Mouse (Mus musculus): ENCODE measurements around the gene Slc19a3. TPM values are rescaled to one million over a fixed set of nuclear protein-coding genes. Genes with fewer than 3 reads are reported as not detected.

Slc19a3 gene
- 0.33 and 0.45 TPM in 2 replicates for polyA plus RNA-seq (2016; fragmentation: Nextera tagmentation; extraction: Ambion mirVana)

DNA sequence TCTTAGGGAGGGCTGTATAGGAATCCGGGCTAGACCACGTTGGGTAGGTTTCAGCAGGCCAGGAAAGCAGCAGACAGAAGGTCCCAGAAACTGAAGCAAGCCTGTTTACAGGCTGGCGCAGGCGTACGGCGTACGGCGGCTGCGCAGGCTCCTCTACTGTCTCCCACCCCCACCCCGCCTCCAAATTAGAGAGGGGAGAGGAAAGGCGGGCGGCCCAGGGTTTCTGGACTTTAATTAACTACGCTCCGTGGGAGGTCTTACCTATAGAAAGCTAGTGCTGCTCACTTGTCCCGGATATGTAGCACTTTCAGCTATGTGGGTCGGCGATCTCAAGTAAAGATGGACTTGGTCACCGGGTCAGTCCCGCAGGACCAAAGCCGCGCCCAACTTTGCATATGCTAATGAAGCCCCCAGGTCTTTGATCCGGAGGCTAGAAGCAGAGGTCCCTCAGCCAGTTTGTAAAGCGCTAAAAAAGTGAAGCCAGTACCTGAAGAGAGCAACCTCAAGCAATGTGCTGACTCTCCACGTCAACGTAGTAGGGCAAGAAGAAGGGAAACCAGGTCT is at the start of gene Slc19a3:
Slc19a3 (minus strand) TSS at position 340 of the 564 bp plus-strand sequence.
- H3K36me3 ChIP-seq, result no peaks in the 10 kb centered on the region
- peak; percentile 67 for DNase-seq (ENCODE audit: low spot score)
- no peaks in the 10 kb centered on the region for H3K27me3 ChIP-seq (ENCODE audit: low read depth, poor library complexity, severe bottlenecking)
- H3K9me3 ChIP-seq (replicated peaks), result no peaks in the 10 kb centered on the region
- peak within 1 kb of the TSS; percentile 58 for H3K4me3 ChIP-seq
- peak within 1 kb of the TSS; percentile 75 for H3K27ac ChIP-seq
- WGBS, result under 1% methylated on average over 25 of the region's 25 CpGs
- H3K4me1 ChIP-seq, result peaks cover 27% of the 10 kb centered on the region

DNA sequence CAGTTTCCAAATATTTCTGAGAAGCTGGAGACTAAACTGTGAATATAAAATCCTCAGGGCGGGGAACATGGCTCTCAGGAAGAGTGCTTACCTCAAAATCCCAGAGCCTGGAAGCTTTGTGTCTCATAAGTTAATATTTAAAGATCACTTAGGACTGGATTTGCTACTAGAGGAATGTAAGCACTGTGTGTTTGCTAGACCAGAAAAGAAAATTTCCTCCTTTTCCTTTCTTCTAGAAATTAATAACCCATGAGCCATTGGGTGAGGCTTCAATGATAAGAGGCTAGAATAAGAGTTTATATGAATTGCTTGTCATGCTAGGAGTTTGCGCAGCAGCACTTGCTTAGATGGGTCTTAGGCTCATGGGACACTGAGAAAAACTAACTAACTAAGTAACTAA is 46.5 kb upstream of the Slc19a3 start:
- H3K36me3 ChIP-seq, result no peaks in the 10 kb centered on the region
- WGBS, result 87% methylated on average over 2 of the region's 2 CpGs
- H3K4me3 ChIP-seq, result no peak overlapping the region
- DNase-seq (ENCODE audit: low spot score), result no peak
- no peaks in the 10 kb centered on the region; the same call in 1 of the 2 replicates for H3K4me1 ChIP-seq
- H3K27ac ChIP-seq, result no peak overlapping the region
- no peaks in the 10 kb centered on the region for H3K9me3 ChIP-seq (replicated peaks)
- no peaks in the 10 kb centered on the region for H3K27me3 ChIP-seq (ENCODE audit: low read depth, poor library complexity, severe bottlenecking)

DNA sequence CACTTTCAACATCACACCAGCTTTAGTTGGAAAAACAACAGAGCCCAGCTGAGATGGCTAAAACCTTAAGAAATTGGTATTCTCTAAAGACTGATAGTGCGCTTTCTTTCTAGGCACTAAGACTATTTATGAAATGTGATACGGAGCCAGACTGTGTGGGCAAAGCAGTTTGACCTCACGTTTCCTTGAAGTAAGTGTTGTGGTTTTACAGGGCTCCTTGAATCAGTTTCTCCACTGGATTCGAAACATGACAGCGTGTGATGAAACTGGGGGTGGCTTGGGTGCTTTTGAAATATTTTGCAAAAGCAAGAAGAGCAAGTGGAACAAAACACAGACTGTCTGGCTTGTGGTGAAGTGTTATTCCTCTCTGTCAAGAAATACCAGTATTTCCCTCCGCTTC is 38.8 kb upstream of the Slc19a3 start:
- DNase-seq (ENCODE audit: low spot score), result no peak
- no peak overlapping the region for H3K27ac ChIP-seq
- no peaks in the 10 kb centered on the region for H3K27me3 ChIP-seq (ENCODE audit: low read depth, poor library complexity, severe bottlenecking)
- WGBS, result 88% methylated on average over 6 of the region's 6 CpGs
- no peaks in the 10 kb centered on the region for H3K9me3 ChIP-seq (replicated peaks)
- no peaks in the 10 kb centered on the region for H3K36me3 ChIP-seq
- no peaks in the 10 kb centered on the region for H3K4me1 ChIP-seq
- H3K4me3 ChIP-seq, result no peak overlapping the region

DNA sequence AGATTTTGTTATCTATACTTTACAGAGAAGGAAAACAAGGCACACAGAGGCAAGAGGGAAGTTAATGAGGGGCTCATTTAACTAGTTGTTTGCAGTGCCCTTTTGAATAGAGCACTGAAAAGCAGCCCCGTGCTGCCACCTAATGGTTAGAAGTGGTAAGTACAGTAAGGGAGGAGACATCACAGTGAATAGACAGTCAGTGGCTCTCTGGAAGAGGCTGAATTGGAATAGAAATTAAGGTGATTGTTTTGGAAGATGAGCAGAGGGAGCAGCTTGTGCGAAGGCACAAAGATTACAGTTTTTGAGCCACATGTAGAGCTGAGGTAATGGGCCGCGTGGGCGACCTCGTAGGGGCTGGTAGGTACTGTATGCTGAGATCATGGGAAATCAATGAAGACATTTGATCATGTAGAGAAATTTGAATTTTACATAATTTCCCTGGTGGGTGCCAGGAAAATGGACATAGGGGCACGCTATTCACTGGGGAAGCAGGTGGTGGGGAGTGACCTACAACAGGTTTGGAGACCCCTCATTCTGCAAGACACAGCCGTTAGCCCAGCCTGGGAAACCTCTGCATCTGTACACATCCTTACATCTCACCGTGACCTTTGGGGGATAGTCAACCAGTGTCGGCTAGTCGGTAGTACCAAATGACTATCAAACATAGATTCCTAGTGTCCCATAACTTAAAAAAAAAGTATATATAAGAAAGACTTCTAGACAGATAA is 38.1 kb upstream of the Slc19a3 start:
- Histone ChIP-seq H3K4me1 (no peaks in the 10 kb centered on the region), H3K9me3 (replicated peaks) (no peaks in the 10 kb centered on the region), H3K4me3 (no peak overlapping the region), H3K36me3 (no peaks in the 10 kb centered on the region), H3K27ac (no peak overlapping the region), H3K27me3 (ENCODE audit: low read depth, poor library complexity, severe bottlenecking) (no peaks in the 10 kb centered on the region)
- DNase-seq (ENCODE audit: low spot score), result peak; percentile 55
- 52% methylated on average over 11 of the region's 11 CpGs for WGBS

DNA sequence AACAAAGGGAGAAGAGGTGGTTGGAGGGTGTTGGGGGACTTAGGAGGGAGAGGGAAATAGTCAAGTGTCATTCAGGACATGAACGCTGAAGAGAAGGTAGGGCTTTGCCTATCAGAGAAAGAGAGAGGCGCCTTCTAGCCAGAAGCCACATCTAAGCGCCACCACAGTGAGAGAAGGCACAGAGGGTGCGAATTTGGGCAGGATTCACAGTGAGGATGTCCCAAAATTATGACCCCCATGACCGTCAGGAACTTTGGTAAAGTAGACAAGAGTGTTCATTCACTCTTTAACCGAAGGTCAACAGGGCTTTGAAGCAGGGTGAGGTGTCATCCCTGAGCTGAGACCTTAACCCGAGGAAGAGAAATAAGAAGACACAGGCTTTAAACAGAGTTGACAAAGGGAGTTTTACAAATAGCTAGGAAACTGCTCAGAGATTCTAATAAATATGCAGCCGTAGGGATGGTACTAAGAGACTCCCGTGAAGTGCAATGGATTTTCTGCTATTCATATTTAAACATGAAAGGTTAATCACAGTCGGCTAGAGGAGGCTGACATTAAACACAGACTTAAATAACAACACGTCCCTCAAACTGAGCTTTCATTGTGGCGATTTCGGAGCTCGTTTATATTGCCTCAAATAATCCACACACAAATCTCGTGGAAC is 37.4 kb upstream of the Slc19a3 start:
- Histone ChIP-seq H3K4me3 (no peak overlapping the region), H3K4me1 (no peaks in the 10 kb centered on the region), H3K36me3 (no peaks in the 10 kb centered on the region), H3K27ac (no peak overlapping the region), H3K9me3 (replicated peaks) (no peaks in the 10 kb centered on the region), H3K27me3 (ENCODE audit: low read depth, poor library complexity, severe bottlenecking) (no peaks in the 10 kb centered on the region)
- WGBS, result 53% methylated on average over 15 of the region's 15 CpGs
- DNase-seq (ENCODE audit: low spot score), result no peak

DNA sequence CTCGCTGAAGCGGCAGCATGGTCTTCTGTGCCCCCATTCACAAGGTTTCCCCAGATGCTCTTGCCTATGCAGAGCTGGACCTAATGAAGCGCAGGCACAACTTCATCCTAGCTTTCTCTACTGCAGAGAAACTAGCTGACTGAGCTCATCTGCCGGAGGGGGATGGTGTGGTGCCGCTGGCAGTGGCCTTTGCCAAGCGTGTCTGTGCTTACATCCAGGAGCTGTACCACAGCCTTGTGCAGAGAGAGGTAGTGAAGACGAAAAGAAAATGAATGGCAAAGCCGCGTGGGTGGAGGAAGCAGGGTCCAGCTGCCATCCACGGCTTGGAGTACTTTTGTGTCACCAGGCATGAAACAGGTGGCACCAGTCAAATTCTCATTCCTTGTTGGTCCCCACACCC is 29.0 kb upstream of the Slc19a3 start:
- no peak for DNase-seq (ENCODE audit: low spot score)
- 91% methylated on average over 10 of the region's 10 CpGs for WGBS
- H3K36me3 ChIP-seq, result no peaks in the 10 kb centered on the region
- no peak overlapping the region for H3K27ac ChIP-seq
- H3K9me3 ChIP-seq (replicated peaks), result no peaks in the 10 kb centered on the region
- no peak overlapping the region for H3K4me3 ChIP-seq
- H3K4me1 ChIP-seq, result no peaks in the 10 kb centered on the region
- H3K27me3 ChIP-seq (ENCODE audit: low read depth, poor library complexity, severe bottlenecking), result no peaks in the 10 kb centered on the region

DNA sequence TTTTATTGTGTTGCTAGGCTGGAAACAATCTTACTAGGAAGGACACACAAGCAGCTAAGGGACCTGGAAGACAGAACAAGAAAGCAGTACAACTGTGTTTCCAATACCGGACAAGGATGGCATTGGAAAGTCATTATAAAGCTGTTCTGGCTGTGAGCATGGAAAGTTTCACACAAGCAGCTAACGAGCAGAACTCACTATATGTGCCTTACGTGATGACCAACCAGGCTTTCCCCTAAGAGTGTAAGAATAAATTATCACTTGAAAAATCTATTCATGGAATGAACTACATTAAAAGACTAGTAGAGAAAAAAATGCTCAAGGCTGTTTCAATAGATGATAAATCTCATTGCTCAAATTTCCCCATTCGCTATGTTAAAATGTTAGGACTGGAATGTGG is 28.3 kb upstream of the Slc19a3 start:
- no peak for DNase-seq (ENCODE audit: low spot score)
- Histone ChIP-seq H3K36me3 (no peaks in the 10 kb centered on the region), H3K27ac (no peak overlapping the region), H3K27me3 (ENCODE audit: low read depth, poor library complexity, severe bottlenecking) (no peaks in the 10 kb centered on the region), H3K4me3 (no peak overlapping the region), H3K4me1 (no peaks in the 10 kb centered on the region), H3K9me3 (replicated peaks) (no peaks in the 10 kb centered on the region)
- WGBS, result 90% methylated on average over 4 of the region's 4 CpGs

DNA sequence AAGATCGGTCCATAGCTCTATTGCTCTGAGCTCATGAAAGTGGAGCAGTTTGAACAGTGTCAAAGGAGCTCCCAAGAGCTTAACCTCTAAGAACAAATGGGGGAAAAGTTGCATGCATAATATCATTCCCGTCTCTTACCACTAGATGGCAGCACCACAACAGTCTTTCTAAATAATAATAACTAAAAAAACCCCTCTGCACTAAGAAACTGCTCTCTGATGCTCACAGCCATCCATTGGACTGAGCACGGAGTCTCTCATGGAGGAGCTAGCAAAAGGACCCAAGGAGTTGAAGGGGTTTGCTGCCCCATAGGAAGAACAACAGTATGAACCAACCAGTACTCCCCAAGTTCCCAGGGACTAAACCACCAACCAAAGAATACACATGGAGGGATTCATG is 26.6 kb upstream of the Slc19a3 start:
- no peaks in the 10 kb centered on the region for H3K4me1 ChIP-seq

DNA sequence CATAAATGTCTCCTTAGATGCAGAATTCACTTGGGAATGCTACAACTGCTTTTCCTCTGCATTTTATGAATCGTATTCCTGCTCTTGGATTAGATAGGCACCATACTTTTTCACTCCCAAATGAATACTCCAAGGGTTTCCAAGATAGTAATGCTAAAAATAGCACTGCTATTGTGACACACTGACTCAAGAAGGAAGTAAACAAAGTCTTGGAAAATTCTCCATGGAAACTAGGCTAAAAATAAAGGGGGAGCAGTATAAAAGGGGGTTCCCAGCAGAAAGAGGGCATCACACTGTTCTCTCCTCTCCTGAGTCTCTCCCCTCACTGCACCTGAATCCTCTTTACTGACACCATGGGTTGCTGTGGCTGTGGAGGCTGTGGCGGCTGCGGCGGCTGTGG is 22.4 kb upstream of the Slc19a3 start, which contains the start of gene Krtap28-13:
Krtap28-13 (plus strand) TSS at position 288 of the 400 bp plus-strand sequence.
- no peaks in the 10 kb centered on the region for H3K36me3 ChIP-seq
- DNase-seq (ENCODE audit: low spot score), result no peak
- no peak within 1 kb of the TSS for H3K4me3 ChIP-seq
- no peaks in the 10 kb centered on the region for H3K9me3 ChIP-seq (replicated peaks)
- 98% methylated on average over 4 of the region's 4 CpGs for WGBS
- H3K4me1 ChIP-seq, result no peaks in the 10 kb centered on the region
- no peaks in the 10 kb centered on the region for H3K27me3 ChIP-seq (ENCODE audit: low read depth, poor library complexity, severe bottlenecking)
- no peak within 1 kb of the TSS for H3K27ac ChIP-seq

More for the DNA sequence above, 26.6 kb upstream of the Slc19a3 start:
- no peak for DNase-seq (ENCODE audit: low spot score)
- Histone ChIP-seq H3K27me3 (ENCODE audit: low read depth, poor library complexity, severe bottlenecking) (no peaks in the 10 kb centered on the region), H3K27ac (no peak overlapping the region), H3K9me3 (replicated peaks) (no peaks in the 10 kb centered on the region), H3K36me3 (no peaks in the 10 kb centered on the region), H3K4me3 (no peak overlapping the region)
- WGBS, result 32% methylated on average over 3 of the region's 3 CpGs

DNA sequence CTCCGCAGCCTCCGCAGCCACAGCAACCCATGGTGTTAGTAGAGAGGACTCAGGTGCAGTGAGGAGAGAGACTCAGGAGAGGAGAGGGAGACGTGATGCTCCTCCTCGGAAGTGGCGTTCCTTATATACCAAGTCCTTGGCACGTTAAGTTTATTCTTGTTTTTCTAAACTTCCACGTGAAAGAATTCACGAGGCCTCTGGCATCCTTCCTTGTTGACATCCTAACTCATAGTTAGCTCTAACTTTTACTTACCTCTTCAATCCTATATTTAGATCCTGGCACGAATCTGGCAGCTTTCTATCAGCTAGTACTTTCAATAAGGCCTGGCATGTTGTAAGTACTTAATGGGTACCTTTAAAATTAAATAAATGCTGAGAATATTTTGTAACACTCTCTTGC is 21.0 kb upstream of the Slc19a3 start, which contains the start of gene A030005K14Rik:
A030005K14Rik (minus strand) TSS at position 101 of the 400 bp plus-strand sequence.
- H3K36me3 ChIP-seq, result no peaks in the 10 kb centered on the region
- WGBS, result 93% methylated on average over 9 of the region's 9 CpGs
- DNase-seq (ENCODE audit: low spot score), result no peak

DNA sequence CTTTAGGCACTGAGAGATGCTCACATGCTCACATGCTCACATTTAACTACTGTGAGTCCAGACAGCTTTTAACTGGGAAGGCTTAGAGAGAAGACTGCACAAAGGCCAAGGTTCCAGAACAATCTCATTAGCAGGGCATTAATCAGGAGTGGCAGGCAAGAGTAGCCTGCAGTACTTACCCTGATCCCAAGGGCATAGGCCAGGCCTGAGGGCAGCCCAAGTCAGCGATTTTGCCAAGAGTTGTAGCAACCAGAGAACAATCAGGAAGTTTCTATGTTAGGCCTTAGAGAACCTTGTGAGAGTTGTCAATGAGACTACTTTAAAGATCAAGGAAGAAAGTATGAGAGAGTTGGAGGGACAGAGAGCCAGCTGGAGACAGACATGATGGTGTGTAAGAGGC is 20.2 kb upstream of the Slc19a3 start:
- Histone ChIP-seq H3K27ac (no peak overlapping the region), H3K4me1 (no peaks in the 10 kb centered on the region), H3K27me3 (ENCODE audit: low read depth, poor library complexity, severe bottlenecking) (no peaks in the 10 kb centered on the region), H3K9me3 (replicated peaks) (no peaks in the 10 kb centered on the region), H3K36me3 (no peaks in the 10 kb centered on the region), H3K4me3 (no peak overlapping the region)
- no peak for DNase-seq (ENCODE audit: low spot score)
- 48% methylated on average over 1 of the region's 1 CpGs for WGBS

More for the DNA sequence above, 21.0 kb upstream of the Slc19a3 start, which contains the start of gene A030005K14Rik:
- no peaks in the 10 kb centered on the region for H3K9me3 ChIP-seq (replicated peaks)
- H3K27me3 ChIP-seq (ENCODE audit: low read depth, poor library complexity, severe bottlenecking), result no peaks in the 10 kb centered on the region
- no peak within 1 kb of the TSS for H3K27ac ChIP-seq
- no peaks in the 10 kb centered on the region for H3K4me1 ChIP-seq
- no peak within 1 kb of the TSS for H3K4me3 ChIP-seq

DNA sequence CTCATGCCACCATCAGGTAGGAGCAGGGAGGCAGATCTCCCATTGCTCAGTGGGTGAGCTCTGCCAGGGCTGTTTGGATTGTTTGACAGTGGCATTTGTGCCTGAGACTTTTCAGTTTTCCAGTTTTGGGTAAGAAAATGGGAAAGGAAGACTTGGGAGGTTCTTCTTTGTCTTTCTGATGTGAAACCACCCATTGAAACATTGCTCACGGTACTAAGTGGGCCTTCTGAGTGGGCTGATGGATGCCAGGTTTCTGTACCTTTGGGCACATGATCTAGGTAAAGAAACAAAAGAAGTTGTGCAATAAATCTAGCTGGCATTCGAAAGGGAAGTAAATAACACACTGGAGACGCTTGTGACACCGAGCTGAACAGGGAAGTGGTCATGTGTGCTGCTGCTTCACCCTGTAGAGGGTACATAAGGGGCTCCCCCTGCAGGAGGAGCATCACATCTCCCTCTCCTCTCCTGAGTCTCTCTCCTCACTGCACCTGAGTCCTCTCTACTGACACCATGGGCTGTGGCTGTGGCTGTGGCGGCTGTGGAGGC is 6.7 kb upstream of the Slc19a3 start, which contains the start of gene Gm47969:
Gm47969 (plus strand) TSS at position 51 of the 546 bp plus-strand sequence.
- H3K27me3 ChIP-seq (ENCODE audit: low read depth, poor library complexity, severe bottlenecking), result no peaks in the 10 kb centered on the region
- no peak within 1 kb of the TSS for H3K4me3 ChIP-seq
- no peak for DNase-seq (ENCODE audit: low spot score)
- 89% methylated on average over 5 of the region's 5 CpGs for WGBS
- no peaks in the 10 kb centered on the region for H3K9me3 ChIP-seq (replicated peaks)
- H3K4me1 ChIP-seq, result no peaks in the 10 kb centered on the region
- no peak within 1 kb of the TSS for H3K27ac ChIP-seq
- no peaks in the 10 kb centered on the region for H3K36me3 ChIP-seq

DNA sequence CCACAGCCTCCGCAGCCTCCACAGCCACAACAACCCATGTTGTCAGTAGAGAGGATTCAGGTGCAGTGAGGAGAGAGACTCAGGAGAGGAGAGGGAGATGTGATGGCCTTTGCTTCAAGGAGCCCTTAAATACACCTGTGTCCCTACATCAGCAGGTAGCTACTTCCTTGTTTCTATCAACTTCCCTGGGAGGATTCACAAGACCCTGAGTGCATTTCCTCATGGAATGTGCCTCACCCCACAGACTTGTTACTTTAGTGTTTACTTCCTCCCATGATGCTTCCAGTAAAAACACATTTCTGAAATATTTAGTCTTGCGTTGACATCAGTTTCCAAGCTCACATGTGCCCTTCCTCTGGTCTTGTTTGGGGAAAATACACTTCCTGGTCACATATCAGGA is 4.1 kb upstream of the Slc19a3 start, which contains the start of gene Krtap28-10:
Krtap28-10 (minus strand) TSS at position 101 of the 400 bp plus-strand sequence.
- no peak for DNase-seq (ENCODE audit: low spot score)
- no peaks in the 10 kb centered on the region for H3K9me3 ChIP-seq (replicated peaks)
- no peaks in the 10 kb centered on the region for H3K36me3 ChIP-seq
- no peak within 1 kb of the TSS for H3K4me3 ChIP-seq
- no peaks in the 10 kb centered on the region for H3K27me3 ChIP-seq (ENCODE audit: low read depth, poor library complexity, severe bottlenecking)
- H3K27ac ChIP-seq, result no peak within 1 kb of the TSS
- WGBS, result 99% methylated on average over 2 of the region's 2 CpGs
- H3K4me1 ChIP-seq, result peaks cover 13% of the 10 kb centered on the region; the same call in 1 of the 2 replicates
